Mouse (Mus musculus) liver, embryonic 14.5 days (tissue): ENCODE measurements around the gene Clic4.

ENCODE experiments used
- CTCF ChIP-seq: IDR thresholded peaks from 2 replicates; pipeline ENCODE4 v1.5.1; 2016; ENCODE audit warnings: antibody characterized with exemption, low read depth, control low read depth
- EP300 ChIP-seq: IDR thresholded peaks from 2 replicates; pipeline ENCODE4 v1.6.1; 2016; ENCODE audit warnings: antibody characterized with exemption, low read depth

DNA sequence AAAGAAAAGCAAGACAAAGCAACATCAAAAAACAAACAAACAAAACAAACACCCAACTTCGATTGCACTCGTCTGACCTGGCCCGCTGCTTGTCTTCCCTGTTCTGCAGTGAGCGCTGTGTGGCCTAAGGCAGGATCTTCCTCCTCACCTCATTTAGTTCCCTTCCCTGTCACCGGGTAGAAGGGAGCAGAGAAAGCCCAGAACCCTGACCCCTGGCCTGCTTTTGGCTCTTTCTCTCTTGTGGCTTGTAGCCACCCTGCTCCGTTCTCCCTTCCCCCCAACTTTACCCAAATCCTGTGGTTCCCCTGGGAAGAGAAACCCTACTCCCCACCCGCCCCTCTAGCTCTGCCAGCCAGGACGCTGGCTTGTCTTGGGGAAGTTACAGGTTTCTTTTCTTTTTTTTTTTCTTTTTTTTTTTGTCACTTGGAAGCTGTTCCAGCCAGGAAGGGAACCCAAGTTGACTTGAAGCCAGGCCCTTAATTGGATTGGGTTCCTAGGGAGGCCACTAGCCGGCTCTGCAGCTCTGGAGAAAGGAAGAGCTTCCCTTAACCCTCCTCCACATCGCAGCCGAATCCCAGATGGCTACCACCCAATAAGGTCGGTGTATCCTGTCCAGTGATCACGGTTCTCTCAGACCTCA, 10.2 kb upstream of the Clic4 start:
- TF ChIP-seq EP300 (no peak), CTCF (no peak)
